Mouse (Mus musculus): ENCODE data around the gene Atf2.
"Not testable (repeated sequence)": the region's sequence is repeated elsewhere in the genome, so short reads cannot be mapped to it uniquely, and the experiment has no call there.

Atf2 gene

GRCm38 (mm10) chr2:73892464-73893296 lies at the start of gene Atf2:
Gene Atf2, minus strand, starts transcription at chr2:73892639.
- DNase-seq, result peak; percentile 99

GRCm38 (mm10) chr2:73941281-73941680 lies 48.8 kb upstream of the Atf2 start:
- no peak for DNase-seq

- DNase-seq, result no peak
Observed at GRCm38 (mm10) chr2:73940471-73940870, 48.0 kb upstream of the Atf2 start.

DNA sequence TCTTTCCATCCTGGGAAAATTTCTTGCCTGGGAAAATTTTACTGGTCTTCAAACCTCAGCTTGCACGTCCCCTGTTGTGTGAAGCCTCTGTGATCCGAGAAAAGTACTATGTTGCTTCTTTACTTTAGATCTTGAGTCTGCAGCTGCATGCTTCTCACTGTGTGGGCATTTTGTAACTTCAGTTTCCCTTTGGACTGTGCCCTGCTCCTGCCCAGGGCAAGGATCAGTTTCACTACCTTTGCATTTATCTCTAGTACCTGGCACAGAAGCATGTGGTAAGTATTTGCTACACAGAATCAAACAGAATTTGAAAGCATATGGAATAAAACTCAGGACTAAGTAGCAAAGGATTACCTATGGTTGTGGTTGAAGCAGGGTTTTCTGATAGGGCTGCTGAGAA lies 46.5 kb upstream of the Atf2 start:
- no peak for DNase-seq

GRCm38 (mm10) chr2:73932676-73933313 lies 40.4 kb upstream of the Atf2 start:
- no peak for DNase-seq

DNA sequence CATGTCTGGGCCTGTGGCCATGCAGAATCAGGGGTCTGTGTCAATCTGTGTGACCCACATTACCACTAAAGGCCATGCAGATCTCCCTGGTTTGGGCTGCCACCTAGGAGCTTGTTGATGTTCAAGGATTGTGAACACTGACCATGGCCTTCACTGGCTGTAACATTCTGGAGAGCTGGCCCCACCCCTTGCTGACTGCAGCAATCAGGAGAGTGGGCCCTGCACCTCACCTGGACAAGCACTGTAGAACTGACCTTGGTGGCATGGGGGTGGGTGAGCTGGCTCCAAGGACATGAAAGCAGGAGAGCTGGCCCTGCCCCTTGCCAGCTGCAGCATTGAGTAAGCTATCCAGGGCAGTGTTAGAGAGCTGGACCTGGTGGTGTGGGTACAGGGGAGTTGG lies 35.3 kb upstream of the Atf2 start:
- no peak for DNase-seq

- no peak for DNase-seq
Observed at GRCm38 (mm10) chr2:73925539-73925938, 33.1 kb upstream of the Atf2 start.

DNA sequence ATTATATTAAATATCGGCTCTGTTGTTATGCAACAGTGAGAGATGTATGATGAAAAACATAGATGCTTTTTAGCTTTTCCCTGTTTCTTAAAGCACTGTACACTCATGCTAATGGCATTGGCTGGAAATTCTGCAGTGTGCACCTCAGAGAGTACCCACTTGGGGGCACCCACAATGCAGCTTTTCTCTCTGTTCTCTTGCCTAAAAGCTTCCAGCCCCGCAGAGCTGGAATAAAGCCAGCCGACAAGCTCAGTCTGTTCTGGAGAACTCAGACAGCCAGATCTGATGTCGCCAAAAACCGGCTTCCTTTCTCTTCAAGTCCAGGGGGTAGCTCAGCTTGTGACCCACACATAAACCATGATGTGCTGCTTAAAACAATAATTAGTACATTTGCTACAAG lies 32.6 kb upstream of the Atf2 start:
- DNase-seq, result peak; percentile 82

DNA sequence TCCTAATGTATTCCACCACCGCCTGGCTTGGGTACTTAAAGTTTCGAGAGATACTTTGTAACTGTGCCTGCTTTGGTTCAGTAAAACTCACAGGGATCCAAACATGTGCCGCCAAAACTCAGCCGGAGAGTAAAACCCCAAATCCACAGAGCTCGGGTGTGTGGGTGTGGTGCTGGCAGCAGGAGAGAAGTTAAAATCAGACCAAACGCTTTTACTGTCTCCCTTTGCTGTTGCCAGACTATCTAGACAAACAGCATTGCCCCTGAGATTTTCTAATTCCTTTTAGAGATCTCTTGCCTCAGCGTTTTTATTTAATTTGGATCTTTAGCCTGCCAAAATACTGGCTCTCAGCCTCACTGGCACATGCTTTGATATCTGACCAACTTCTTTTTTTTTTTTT lies 27.2 kb upstream of the Atf2 start:
- DNase-seq, result no peak

GRCm38 (mm10) chr2:73912264-73912663 lies 19.8 kb upstream of the Atf2 start:
- no peak for DNase-seq

DNA sequence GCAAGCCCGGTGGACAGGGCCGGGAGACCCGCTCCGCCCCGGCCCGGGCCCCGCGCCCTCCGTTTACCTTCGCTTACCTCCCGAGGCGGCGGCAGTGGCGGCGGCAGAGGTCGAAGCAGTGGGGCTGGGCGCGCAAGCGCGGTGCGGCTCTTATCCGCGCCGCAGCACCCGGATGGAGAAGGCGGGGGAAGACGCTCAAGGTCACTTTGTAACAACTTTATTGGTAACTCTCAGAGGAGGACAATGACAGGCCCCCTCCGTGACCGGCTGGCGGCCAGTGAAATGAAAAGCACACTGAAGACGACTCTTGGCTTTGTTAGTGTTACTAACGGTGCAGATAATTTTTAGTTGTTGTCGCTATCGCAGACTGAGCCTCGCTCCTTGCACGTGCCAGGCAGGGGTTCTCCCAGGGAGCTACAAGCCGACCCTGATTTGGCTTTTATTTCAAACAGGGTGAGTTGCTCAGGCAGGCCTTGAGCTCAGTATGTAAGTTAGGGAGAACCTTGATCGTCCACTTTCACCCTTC lies 18.8 kb upstream of the Atf2 start, which contains the start of gene Atp5g3:
Gene Atp5g3, minus strand, starts transcription at position 152 of the 526 bp plus-strand sequence.
- peak; percentile 95 for DNase-seq

DNA sequence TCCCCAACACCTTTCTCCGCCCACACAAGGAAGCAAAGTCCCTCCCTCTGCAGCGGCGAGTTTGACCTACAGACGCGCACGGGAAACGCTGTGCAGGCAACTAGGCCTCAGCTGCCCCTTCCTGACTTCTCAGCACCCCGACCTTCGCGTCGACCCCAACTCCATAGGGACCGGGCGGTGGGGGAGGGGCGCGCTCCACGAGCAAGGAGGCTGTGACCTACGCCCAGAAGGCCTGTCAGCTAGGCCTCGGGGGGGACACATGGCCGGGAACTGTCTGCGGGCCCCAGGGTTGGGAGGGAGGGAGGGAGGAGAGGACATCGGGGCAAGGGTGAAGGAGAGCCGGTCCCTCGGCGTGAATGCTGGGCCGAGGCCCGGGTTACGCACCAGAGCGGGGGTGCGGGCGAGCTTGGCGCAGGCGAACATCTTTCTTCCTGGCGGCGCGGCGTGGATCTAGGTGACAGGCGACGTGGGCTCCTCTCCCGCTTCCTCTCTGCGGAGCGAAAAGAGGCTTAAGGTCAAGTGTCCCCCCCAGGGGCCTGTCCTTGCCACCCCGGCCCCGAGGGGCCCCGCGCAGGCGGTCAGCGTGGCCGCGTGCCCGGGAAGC lies 18.2 kb upstream of the Atf2 start:
- DNase-seq, result peak; percentile 59

DNA sequence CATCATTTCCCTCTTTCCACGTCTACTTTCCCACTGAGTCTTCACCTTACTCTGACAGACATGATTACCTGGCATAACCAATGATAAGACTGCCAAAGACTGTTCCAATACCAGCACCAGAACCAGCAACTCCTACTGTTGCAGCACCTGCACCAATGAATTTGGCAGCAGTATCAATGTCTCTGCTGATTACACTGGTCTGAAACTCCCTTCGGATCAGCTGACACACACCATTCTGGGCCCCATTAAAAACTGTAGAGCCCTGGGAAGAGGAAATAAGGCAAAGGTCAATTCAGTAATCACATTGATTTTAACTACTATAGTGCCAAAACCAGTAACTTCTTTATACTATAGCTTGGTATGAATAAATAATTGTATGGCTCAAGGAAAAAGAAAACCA lies 16.7 kb upstream of the Atf2 start:
- DNase-seq, result no peak

GRCm38 (mm10) chr2:73904679-73905078 lies 12.2 kb upstream of the Atf2 start:
- not testable (repeated sequence) for DNase-seq

DNA sequence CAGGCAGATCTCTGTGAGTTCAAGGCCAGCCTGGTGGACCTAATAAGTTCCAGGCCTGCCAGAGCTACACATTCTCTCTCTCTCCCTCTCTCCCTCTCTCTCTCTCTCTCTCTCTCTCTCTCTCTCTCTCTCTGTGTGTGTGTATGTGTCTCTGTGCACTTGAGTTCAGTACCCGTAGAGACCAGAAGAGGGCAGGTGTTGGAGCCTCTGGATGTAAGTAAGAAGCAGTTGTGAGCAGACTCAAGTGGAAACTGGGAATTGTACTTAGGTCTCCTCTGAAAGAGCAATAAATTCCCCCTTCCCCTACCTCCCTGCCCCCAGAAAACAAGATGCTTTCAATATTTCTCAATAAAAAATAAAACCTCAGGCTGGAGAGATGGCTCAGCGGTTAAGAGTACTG lies 11.1 kb upstream of the Atf2 start:
- DNase-seq, result no peak

GRCm38 (mm10) chr2:73902328-73902727 lies 9.9 kb upstream of the Atf2 start:
- not testable (repeated sequence) for DNase-seq

DNA sequence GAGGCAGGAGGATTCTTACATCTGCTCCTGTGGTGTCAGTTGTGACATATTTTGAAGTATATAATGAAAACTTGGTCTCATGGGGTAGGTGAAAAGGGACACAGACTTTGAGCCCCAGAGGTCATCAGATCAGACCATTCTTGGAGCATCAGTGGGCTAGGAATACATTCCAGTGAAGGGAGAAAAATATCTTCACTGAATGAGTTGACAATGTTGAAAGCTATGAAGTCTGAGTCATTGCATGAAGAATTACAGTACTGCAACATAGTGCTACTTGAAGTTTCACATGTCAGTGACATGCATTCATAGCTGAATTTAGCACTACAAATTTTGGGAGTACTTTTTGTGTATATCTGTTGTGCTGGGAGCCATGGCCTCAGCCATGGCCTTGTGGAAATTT lies 8.7 kb upstream of the Atf2 start:
- DNase-seq, result no peak

GRCm38 (mm10) chr2:73900364-73900763 lies 7.9 kb upstream of the Atf2 start:
- no peak for DNase-seq

DNA sequence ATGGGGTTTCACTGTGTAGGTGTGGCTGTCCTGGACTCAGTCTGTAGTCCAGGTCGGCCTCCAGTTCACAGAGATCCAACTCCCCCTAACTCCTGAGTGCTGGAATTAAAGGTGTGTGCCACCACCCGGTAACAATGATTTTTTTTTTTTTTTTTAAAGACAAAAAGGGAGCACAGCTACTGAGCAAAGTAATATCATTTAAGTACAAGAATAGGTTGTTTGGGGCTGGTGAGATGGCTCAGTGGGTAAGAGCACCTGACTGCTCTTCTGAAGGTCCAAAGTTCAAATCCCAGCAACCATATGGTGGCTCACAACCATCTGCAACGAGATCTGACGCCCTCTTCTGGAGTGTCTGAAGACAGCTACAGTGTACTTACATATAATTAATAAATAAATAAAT lies 4.5 kb upstream of the Atf2 start:
- DNase-seq, result not testable (repeated sequence)

DNA sequence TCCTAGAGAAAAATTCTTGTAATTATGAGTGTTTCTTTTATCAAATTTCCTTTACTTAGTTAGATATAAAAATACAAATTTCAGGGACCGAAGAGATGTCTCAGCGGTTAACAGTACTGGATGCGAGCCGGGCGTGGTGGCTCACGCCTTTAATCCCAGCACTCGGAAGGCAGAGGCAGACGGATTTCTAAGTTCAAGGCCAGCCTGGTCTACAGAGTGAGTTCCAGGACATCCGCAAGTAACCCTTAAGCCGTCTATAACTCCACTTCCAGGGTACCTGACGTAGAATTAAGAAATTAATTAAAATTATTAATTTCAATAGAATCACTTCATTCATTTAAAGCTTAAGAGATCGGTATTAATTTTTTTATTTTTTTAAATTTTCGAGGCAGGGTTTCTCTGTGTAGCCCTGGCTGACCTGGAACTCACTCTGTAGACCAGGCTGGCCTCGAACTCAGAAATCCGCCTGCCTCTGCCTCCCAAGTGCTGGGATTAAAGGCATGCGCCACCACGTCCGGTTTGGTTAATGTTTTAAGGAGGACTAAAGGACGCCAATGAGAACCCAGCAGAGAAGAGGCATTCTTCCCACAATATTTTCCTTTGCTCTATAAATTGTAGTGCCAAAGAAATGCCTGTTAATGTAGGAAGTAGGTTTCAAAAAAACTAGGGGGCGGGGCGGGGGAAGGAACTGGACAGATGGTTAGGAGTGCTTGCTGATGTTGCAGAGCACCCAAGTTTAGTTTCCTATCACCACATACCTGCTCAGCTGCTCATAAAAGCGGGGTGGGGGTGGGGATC lies 1.2 kb upstream of the Atf2 start:
- no peak for DNase-seq

- peak; percentile 62 for DNase-seq
Observed at GRCm38 (mm10) chr2:73891701-73892463, 557 bp downstream of the Atf2 start.

- DNase-seq, result no peak
Observed at GRCm38 (mm10) chr2:73885997-73886396, 6.4 kb downstream of the Atf2 start.
